Mouse (Mus musculus): ENCODE measurements around the gene Rbms3. TPM values are rescaled to one million over a fixed set of nuclear protein-coding genes. Genes with fewer than 3 reads are reported as not detected.

Gene Rbms3
- polyA plus RNA-seq, 1 experiment from 2014 or later: 13.1 TPM

DNA sequence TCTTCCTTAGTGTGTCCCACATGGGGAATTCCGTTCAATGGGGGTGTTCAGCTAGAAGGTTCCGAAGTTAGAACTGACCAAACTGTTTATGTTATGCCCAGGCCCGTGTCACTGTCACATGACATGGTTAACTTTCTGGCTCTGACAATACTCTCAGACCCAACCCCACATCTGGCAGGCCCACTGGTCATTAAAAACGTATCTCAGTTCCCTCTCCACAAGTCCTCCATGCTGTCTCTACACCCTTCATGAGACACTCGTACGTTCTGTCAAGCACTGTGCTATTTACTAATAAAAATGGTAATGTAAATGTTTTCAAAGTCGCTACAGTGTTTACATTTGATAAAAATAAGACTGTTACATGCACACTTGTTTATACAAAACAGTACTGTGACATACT, 837.9 kb downstream of the Rbms3 start:
- Histone ChIP-seq H3K36me3 (ENCODE audit: control insufficient read depth, insufficient read depth) (no peaks in the 10 kb centered on the region), H3K4me1 (replicated peaks; ENCODE audit: control insufficient read depth, insufficient read depth, low read length) (no peaks in the 10 kb centered on the region)
- no peak for TF ChIP-seq CTCF (IDR thresholded peaks at IDR 0.05; ENCODE audit: low read depth)

DNA sequence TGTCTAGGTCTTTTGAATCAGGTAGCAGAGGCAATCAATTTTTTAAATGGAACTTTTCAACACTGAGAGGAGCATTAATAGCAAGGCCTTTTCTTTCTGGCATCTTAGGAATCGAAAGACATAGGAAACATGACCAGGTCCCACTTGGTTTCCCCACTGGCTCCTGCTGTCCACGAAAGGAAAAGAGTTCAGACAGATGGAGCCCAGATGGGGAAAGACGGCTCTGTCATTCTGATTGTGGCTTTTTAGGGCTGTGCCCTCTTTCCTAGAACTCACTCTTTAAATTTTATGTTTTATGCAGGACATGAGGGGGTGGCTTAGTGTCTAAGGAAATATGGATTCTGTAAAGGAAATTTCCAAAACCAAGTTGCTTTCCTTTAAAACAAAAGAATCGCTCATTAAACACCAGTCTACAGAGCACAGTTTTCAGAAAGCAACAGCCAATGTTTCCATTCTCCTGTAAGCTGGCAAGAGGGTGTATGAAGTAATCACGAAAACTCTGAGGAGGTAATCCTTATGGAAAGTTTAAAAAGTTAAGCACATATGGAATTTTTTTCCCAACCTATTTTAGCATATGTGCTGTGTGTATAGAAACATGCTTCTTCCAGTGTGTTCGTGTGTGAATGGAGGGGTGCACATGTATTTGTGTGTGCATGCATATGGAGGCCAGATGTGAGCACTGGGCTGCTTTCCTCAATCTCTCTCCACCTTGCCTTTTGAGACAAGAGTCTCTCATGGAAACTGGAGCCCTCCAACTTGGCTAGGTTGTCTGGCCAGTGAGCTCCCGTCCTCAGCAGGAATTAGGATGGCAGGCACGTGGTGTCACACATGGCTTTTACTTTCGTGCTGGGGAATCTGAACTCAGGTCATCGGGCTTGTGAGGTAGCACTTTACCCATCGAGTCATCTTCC, 843.3 kb downstream of the Rbms3 start:
- Histone ChIP-seq H3K4me1 (replicated peaks; ENCODE audit: control insufficient read depth, insufficient read depth, low read length) (no peaks in the 10 kb centered on the region), H3K4me3 (ENCODE audit: low read depth, low read length) (no peak overlapping the region), H3K27ac (ENCODE audit: low read depth, low read length) (no peak overlapping the region), H3K36me3 (ENCODE audit: control insufficient read depth, insufficient read depth) (no peaks in the 10 kb centered on the region), H3K27me3 (replicated peaks; ENCODE audit: control insufficient read depth, insufficient read depth, low read length) (no peaks in the 10 kb centered on the region), H3K9ac (ENCODE audit: low read depth, low read length) (no peak overlapping the region), H3K4me2 (replicated peaks; ENCODE audit: low read depth) (no peak overlapping the region), H3K9me3 (ENCODE audit: control insufficient read depth) (no peaks in the 10 kb centered on the region)
- TF ChIP-seq CTCF (IDR thresholded peaks at IDR 0.05; ENCODE audit: low read depth): no peak
- whole genome bisulfite sequencing: 86% methylated on average over 11 of the region's 11 CpGs
- no peak for ATAC-seq

More for the DNA sequence above, 837.9 kb downstream of the Rbms3 start:
- ATAC-seq: no peak
- no peaks in the 10 kb centered on the region for H3K9me3 ChIP-seq (ENCODE audit: control insufficient read depth)
- H3K4me3 ChIP-seq (ENCODE audit: low read depth, low read length): no peak overlapping the region
- H3K27me3 ChIP-seq (replicated peaks; ENCODE audit: control insufficient read depth, insufficient read depth, low read length): no peaks in the 10 kb centered on the region
- no peak overlapping the region for H3K9ac ChIP-seq (ENCODE audit: low read depth, low read length)
- H3K27ac ChIP-seq (ENCODE audit: low read depth, low read length): no peak overlapping the region
- WGBS: 64% methylated on average over 7 of the region's 7 CpGs
- H3K4me2 ChIP-seq (replicated peaks; ENCODE audit: low read depth): no peak overlapping the region

- 58% methylated on average over 3 of the region's 3 CpGs for WGBS
- no peak for ATAC-seq
- TF ChIP-seq CTCF (IDR thresholded peaks at IDR 0.05; ENCODE audit: low read depth): no peak
- H3K36me3 ChIP-seq (ENCODE audit: control insufficient read depth, insufficient read depth): no peaks in the 10 kb centered on the region
- H3K4me1 ChIP-seq (replicated peaks; ENCODE audit: control insufficient read depth, insufficient read depth, low read length): no peaks in the 10 kb centered on the region
- no peak overlapping the region for H3K27ac ChIP-seq (ENCODE audit: low read depth, low read length)
- H3K9me3 ChIP-seq (ENCODE audit: control insufficient read depth): no peaks in the 10 kb centered on the region
- no peak overlapping the region for H3K4me3 ChIP-seq (ENCODE audit: low read depth, low read length)
- H3K4me2 ChIP-seq (replicated peaks; ENCODE audit: low read depth): no peak overlapping the region
- H3K9ac ChIP-seq (ENCODE audit: low read depth, low read length): no peak overlapping the region
- H3K27me3 ChIP-seq (replicated peaks; ENCODE audit: control insufficient read depth, insufficient read depth, low read length): no peaks in the 10 kb centered on the region
These were observed 857.9 kb downstream of the Rbms3 start for GRCm38 (mm10) chr9:116771820-116772219.

GRCm38 (mm10) chr9:116769358-116770054, 860.2 kb downstream of the Rbms3 start:
- no peak overlapping the region for H3K4me3 ChIP-seq (ENCODE audit: low read depth, low read length)

GRCm38 (mm10) chr9:116762395-116763025, 867.2 kb downstream of the Rbms3 start:
- no peak for TF ChIP-seq CTCF (IDR thresholded peaks at IDR 0.05; ENCODE audit: low read depth)

More at GRCm38 (mm10) chr9:116769358-116770054, 860.2 kb downstream of the Rbms3 start:
- ATAC-seq: no peak
- H3K4me2 ChIP-seq (replicated peaks; ENCODE audit: low read depth): no peak overlapping the region
- H3K27me3 ChIP-seq (replicated peaks; ENCODE audit: control insufficient read depth, insufficient read depth, low read length): no peaks in the 10 kb centered on the region
- H3K27ac ChIP-seq (ENCODE audit: low read depth, low read length): no peak overlapping the region
- 70% methylated on average over 12 of the region's 12 CpGs for WGBS
- no peaks in the 10 kb centered on the region for H3K9me3 ChIP-seq (ENCODE audit: control insufficient read depth)
- no peak overlapping the region for H3K9ac ChIP-seq (ENCODE audit: low read depth, low read length)
- TF ChIP-seq CTCF (IDR thresholded peaks at IDR 0.05; ENCODE audit: low read depth): no peak
- no peaks in the 10 kb centered on the region for H3K36me3 ChIP-seq (ENCODE audit: control insufficient read depth, insufficient read depth)
- H3K4me1 ChIP-seq (replicated peaks; ENCODE audit: control insufficient read depth, insufficient read depth, low read length): no peaks in the 10 kb centered on the region

More at GRCm38 (mm10) chr9:116762395-116763025, 867.2 kb downstream of the Rbms3 start:
- H3K9me3 ChIP-seq (ENCODE audit: control insufficient read depth): no peaks in the 10 kb centered on the region
- ATAC-seq: peak; percentile 63; the same call in 1 of the 2 replicates
- H3K4me3 ChIP-seq (ENCODE audit: low read depth, low read length): no peak overlapping the region
- WGBS: 51% methylated on average over 10 of the region's 10 CpGs
- H3K9ac ChIP-seq (ENCODE audit: low read depth, low read length): no peak overlapping the region
- no peak overlapping the region for H3K4me2 ChIP-seq (replicated peaks; ENCODE audit: low read depth)
- no peaks in the 10 kb centered on the region for H3K36me3 ChIP-seq (ENCODE audit: control insufficient read depth, insufficient read depth)
- H3K4me1 ChIP-seq (replicated peaks; ENCODE audit: control insufficient read depth, insufficient read depth, low read length): no peaks in the 10 kb centered on the region
- H3K27ac ChIP-seq (ENCODE audit: low read depth, low read length): no peak overlapping the region
- no peaks in the 10 kb centered on the region for H3K27me3 ChIP-seq (replicated peaks; ENCODE audit: control insufficient read depth, insufficient read depth, low read length)
